Mouse (Mus musculus) adrenal gland (tissue): ENCODE measurements at regions not wholly inside any gene's neighbourhood (a gene's known extent, or its start where the extent isn't known, plus 50 kb on each side); places are given as distances from the start of the nearest gene placed in this dataset.

ENCODE experiments used
- intact Hi-C: fragments of 180-260 bp; cut with DNase I; formaldehyde crosslinking; loops from one replicate; pipeline ENCODE4 v1.15.1; 2025

DNA sequence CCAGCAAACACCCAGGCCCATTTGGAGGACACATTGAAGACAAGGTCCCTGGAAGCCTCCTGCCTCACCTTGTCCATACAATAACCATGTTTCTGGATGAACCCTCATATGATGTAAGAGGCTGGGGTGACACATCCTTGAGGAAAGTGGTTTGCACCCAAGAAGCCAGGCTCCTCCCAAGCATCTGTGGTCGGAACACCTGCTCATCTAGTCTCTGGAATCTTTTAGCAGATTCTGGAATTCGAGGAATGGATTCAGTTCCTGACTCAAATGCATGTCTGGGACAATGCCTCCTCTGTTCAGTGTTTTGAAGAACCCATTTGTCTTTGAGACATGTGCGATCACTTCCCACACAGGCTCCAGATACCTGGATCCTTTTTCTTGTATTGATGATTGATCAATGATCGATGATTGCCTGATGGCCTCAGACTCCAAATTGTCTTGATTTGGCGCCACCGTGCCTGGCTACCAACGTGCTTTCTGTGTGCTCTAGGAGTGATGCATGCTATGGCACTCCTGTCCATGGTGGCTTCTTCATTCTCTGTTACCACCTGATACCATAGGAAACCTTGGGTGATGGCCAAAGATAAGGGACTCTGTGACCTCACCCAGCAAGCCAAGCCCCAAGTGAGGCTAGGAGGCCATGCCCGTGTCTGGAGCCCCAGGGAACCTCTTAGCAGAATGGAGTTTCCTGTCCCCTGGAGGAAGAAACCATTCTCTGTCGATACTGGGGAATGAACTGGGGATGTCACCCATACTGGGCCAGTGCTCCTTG lies 126.7 kb downstream of the Mn1 start:
- intact Hi-C loops, result no loop called here

DNA sequence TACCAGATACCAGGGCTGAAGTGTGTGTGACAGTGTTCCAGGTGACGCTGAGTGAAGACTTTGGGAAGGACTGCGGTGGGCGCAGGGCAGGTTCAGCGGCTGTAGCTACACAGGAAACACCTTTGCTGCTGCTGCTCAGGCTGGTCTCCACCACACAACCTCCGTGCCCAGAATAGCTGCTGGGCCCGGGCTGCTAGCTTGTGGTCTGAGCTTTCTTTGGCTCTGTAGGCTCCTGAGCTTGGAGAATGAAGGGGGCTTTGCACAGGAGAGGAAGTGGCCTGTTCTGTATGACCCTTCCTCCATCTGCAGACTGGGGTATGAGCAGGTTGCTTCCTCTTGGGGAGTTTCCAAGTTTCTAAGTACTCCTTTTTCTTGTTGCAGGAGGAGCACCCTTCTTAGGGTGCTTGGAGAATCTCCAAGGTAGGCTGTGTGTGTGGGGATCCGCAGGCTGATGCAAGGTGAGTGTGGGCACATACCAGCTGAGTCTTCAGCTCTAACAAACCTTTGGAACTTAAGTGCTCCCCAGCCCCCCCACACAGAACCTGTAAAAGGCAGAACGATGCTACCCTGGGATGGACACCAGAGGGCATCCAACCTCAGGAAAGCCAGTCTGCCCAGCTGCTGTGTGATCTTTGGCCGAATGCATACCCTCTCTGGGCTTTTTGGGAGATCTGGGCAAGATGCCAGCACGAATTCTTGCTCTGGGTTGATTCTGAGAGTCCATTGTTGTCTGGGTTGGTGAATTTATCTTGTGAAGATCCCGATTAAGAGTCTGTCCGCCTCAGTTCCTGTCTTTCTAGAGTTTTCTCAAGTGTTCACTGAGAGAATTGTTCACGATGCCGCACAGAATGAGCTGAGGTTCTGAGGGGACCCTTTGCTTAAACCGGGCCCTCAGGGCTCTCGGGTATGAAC lies 136.6 kb downstream of the Mn1 start:
- intact Hi-C loops, result no loop called here

DNA sequence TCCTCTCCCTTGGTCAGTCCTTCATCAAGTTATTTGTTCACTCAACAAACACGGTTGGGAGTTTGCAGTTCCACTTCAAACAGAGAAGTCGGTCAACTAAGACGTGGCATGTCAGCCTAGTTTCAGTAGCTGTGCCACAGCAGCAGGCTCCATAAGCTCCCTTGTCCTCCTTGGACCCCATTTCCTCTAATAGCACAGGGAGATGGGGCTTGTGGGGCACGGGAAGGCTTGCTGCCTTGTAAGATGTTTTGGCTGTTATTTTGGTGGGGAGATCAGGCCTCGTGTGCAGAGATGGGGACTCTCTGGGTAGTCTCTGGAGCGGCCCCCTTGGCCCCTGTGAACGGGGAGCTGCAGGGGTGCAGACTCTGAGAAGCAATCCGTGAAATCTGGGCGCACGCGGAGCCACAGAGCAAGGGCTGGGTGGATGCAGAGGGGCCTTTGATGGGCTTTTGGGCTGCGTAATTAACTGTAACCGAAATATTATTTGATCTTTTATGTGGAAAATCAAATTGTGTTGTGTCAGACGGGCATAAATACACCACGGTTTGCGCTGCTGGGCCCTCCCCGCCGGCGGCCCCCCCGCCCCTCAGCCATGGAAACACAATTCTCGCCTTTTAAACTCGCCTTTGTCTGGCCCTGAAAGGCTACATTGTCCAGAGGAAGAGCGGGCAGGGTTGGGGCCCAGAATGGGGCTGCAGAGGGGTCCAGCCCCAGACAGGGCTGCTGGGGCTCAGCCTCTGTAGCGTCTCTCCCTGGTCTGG lies 137.6 kb downstream of the Mn1 start:
- intact Hi-C loops, result no loop called here

DNA sequence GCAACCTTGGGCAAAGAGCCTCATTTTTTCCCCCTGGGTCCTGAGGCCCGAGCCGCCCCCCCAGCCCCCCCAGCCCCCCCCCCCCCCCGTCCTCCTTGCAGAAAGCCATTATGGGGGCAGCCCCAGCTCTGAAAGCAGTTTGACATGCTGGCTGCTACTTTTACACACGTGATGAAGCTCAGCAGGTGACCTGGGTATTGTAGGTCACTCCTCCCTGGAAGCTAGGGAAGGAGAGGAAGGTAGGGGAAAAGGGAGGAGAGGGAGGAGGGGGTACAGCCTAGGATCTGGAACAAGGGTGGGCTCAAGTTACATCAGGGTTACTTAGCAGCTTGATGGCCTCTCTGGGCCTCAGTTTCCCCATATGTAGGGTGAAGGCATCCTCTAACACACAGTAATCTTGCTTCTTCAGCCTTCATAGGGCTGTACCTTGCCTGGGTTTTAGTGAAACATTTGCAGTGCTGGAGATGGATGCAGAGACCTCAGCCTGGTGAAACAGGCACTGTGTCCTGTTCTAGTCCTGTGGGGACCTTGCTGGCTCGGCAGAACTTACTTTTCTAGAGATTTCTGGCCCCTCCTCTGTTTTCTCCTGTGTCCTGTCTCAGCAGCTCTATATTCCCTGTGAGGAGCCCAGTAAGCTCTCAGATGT lies 138.3 kb downstream of the Mn1 start:
- intact Hi-C loops, result no loop called here

DNA sequence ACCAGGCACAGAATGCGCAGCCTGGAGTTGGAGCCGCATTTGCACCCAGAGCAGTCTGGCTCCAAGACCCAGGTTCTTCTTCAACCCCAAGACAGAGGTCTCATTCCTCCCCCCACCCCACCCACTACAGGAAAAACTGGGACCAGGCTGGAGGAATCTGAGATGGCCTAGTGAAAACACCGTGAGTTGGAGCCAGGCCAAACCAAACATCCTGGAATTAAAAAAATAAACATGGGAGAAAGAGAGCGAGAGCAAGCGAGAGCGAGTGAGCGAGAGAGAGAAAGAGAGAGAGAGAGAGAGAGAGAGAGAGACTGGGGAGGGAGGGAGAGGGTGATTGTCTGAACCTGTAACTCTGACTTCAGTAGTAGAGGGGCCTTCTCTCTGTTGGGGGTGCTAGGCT lies 138.8 kb downstream of the Mn1 start:
- intact Hi-C loops, result no loop called here

DNA sequence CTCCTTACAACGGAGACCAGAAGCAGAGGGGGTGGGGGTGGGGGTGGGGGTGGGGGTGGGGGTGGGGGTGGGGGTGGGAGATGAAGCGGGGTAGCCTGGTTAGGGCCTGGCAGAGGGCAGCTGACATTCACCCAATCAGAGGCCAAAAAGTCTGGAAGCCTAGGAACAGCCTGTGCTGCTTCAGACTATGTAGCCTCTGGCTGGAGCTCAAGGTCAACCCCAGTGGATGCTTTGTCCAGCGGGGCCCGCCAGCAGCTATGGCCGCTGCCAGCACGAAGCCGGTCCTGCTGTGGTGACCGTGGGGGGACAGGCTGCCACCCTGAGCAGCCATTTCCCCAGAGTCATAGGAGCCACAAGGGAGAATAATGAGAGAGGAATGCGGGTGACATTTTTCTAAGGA lies 143.3 kb downstream of the Mn1 start:
- intact Hi-C loops, result no loop called here

DNA sequence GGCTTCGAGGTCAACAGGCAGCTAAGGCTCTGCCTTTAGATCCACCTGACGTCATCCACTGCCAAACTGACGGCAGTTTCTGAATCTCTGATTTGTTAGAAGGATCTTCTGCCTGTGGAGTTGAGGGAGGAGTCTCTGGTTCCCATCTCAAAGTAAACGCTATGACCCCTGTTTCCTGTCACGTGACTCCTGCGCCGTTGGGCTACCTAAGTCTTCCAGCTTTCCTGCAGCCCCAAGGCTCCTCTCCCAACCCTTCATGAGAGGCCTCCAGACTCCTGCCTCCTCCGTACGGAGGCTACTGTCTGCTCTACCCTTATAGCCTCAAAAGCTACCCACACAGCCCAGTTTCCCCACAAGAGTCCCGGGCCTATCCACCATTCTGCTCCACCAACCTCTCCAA lies 144.1 kb downstream of the Mn1 start:
- intact Hi-C loops, result no loop called here

DNA sequence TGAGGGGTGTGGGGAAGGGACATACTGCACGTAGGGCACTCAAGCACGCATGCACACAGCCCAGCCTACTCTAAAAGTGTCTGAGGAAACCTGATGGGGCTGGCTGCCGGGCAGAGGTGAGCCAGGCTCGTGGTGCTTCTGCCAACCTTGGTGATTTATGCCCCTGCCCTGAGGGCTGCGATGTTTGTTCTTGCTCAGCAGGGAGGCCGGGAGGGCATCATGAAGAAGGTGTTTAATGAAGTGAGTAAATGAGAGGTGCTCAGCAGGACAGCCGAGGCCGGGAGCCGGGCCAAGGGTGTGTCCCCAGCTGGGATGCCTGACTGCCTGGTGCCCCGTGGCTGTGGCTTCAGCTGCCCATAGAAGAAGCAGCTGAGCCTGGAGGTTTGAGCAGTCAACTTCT lies 153.7 kb downstream of the Mn1 start:
- intact Hi-C loops, result loop anchor here (10.0 kb wide), 1 partner anchor 156 kb away; the partner anchor contains the start of gene Mn1

DNA sequence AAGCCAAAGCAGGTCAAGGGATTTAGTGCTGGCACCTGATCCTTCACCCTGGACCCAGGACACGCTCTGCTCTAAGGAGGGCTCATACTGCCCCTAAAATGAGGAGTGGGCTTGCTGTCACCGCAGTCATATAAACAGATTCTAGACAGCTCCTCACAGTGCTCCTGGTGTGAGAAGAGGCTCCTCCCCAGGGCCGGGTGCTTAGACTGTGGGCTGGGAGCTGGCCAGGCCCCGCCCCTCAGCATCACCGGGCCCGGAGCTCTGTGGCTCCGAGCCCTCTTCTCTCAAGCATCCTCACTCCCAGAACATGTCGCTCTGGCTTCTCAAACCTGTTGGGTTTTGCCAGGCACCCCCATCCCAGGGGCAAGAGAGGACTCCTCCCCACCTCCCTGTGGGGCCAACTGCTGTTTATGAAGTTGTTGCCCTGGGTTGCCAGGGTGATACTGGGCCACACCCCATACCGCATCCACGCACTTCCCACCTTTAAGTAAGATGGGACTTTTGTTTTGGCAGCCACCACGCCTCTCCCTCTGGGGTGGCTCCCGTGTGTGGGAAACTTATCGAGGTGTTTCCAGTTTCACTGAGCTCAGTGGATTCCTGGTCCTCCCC lies 156.2 kb downstream of the Mn1 start:
- intact Hi-C loops, result loop anchor here (10.0 kb wide), 1 partner anchor 159 kb away; the partner anchor contains the start of gene Mn1

DNA sequence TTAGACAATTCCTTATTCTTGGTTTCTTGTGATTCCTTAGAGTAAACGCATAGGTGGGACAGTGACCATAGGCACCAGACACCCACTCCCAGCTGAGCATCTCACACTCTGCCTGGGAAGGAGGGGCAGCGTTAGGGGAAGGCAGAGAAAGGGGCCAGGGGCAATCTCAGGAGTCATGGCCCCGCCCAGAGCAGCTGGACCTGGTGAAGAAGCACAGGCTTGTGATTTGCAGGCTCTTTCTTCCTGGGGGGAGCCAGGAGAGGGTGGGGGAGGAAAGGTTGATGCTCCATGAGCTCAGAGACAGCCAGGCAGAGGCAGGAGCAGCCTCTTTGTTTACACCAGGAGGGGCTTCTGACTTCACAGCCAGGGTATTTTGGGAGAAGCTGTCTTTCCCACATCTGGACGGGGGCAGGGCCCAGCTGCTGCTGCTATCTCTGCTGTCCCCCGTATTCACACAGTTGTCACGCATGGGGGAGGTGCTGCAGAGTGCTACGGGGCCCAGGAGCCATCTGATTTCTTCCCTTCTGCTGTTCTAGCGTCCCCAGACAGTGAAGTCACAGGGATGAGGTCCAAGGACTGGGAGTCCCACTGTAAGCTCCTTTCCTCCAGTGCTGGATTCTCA lies 157.2 kb downstream of the Mn1 start:
- intact Hi-C loops, result loop anchor here (10.0 kb wide), 1 partner anchor 160 kb away; the partner anchor contains the start of gene Mn1

DNA sequence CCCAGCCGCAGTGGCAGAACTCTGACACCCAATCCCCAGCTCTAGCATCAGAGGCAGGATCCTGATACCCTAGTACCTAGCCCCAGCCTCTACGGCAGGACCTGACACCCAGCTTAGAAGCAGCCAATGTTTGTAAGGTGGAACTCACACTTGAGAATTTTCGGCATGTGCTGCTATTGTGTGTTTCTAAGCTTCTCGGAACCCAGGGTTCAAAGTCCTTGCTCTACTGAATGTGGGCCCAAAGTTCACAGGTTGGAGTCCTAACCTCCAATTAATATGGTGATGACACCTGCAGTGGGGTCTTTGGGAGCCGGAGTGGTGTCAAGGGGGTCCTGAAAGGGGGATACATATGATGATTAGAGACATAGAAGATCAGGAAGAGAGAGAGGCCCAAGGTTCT lies 158.2 kb downstream of the Mn1 start:
- intact Hi-C loops, result loop anchor here (10.0 kb wide), 1 partner anchor 161 kb away; the partner anchor contains the start of gene Mn1

DNA sequence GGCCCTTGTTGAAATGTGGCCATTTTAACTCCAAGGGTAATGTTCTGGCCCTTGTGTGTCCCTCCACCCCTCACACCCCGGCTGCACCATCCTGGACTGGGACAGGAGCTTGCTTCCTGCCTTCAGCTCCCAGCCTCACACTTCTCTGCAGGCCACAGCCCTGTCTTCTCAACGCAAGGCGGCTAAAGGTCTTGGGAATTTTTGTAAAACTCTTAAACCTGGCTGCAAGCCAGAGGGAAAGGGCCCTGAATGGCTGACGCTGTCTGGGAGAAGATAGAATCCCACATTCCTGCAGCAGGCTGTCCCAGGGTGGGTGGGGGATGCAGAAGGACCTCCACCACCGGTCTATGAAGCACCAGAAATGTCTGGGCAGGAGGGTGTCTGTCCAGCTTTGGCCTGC lies 156.3 kb upstream of the Gm26897 start:
- intact Hi-C loops, result loop anchor here (10.0 kb wide), 1 partner anchor 163 kb away; the partner anchor contains the start of gene Mn1

DNA sequence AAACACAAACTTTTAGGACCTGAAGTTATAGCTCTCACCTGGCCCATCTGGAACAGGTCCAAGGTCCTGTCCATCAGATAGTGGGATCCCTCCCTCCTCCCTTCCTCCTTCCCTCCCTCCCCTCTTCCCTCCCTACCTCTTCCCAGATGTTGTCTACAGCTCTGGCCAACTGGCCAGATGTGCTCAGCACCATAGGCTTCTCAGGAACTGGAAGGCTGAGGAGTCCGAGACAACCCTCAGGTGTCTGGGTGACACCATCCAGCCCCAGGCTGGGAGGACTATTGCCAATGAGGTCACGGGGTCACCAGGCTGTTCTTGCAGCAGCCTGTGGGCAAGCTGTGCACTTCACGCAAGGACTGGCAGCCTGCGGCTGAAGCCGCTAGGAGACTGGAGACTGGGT lies 155.6 kb upstream of the Gm26897 start:
- intact Hi-C loops, result loop anchor here (10.0 kb wide), 1 partner anchor 163 kb away; the partner anchor contains the start of gene Mn1

DNA sequence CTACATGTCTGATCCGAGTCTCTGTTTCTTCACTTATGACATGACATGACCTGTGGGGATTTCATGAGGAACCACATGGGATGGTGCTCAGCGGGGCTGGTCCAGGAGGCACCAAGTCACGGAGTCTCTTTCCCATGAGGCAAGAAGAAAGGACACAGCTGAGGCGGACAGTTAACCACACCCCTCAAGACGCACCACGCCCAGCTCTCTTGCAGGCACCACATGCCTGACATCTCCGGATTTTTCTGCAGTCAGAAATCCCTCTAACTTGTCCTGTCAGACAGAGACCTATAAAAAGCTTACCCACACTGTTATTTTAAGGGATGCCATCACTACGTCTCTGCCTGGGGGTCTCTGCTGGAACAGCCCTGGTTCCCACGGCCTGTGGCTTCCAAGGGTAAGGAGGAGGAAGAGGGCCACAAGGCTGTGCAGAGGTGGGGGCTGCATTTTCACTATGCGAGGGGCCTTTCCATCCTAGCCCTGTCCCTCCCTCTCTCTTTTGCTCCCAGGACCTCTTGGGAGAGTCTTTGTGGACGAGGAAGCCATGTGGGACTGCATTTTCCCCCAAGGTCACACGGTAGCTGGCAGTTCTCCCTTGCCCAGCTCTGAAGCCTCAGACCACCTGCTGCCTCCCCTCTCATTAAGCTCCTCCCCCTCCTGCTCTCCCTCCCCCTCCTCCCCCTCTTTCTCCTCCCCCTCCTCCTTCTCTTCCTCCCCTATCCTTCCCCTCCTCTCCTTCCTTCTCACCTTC lies 154.6 kb upstream of the Gm26897 start:
- intact Hi-C loops, result loop anchor here (10.0 kb wide), 1 partner anchor 164 kb away; the partner anchor contains the start of gene Mn1

DNA sequence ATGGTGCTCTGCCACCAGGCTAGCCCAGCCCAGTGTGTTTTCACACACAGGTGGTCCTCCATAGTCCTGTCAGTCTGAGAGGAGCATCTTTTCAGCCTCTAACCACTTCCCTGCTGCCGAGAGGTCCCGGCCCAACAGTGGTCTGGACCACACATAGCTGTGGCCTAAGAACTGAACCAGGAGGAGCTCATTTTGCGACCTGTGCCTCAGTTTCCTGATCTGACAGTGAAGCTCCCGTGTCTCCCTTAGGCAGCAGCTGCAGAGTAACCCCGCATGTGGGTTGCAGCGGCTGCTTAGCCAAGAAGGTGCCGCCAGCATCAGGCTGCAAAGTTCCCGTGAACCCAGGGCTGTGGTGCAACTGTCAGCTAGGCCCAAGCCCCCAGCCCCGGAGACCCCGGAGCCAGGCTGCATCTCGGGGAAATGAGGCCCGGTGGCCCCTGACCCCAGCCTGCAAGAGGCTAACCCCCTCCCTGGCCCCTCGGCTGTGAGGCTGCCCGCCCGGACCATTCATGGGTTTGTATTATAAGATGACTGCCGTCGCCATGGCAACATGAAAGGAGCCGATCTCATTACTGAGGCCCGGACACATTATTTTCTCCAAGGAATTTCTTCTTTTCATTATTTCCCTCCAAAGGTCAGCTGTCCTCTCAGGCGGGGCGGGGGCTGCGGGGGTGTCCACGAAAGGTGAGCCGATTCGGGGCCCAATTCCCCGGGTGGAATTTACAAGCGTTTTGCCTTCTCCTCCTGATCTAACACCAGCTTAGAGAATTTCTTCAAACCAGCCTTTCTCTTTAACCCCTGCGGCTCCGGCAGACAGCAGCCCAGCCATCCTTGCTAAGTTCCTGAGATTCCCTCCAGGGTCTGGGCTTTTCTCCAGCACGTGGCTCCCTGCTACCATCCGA lies 152.6 kb upstream of the Gm26897 start:
- intact Hi-C loops, result no loop called here

DNA sequence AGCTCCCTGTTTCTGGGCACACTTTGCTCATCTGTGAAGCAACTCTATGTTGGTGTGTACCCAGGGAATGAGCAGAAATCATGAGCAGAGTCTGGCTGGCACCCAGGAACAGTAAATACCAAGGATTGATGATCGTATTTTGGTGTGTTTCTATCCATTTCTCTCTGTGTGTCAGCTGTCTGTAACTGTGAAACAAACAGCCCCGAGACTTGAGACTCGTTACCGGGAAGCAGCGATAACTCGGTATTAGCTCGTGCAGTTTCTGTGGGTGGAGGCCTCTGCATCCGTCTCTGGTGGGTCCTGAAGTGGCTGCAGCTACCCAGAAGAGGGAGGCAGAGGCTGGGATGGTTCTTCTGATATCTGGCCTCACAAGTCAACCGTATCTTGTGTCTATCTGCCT lies 151.7 kb upstream of the Gm26897 start:
- intact Hi-C loops, result no loop called here

DNA sequence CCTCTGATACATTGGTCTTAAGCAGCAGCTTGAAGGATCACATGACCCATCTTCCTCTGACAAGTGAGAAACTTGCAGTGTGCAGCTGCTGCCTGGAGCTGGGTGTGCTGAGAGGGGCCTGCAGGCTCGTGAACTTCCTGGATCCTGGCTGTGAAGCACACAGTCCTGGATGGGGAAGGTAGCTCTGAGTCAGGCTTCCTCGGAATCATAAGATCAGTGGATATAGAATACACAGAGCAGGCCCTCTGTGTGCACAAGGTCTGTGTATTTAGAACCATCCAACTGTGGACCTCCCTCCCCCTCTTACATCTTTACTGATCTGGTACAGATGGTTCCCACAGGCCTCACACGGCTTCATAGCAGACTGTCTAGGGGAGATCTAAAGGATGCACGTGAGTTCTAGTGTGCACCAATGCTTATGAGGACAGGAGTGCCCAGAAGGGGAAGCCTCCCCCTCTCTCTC lies 143.1 kb upstream of the Gm26897 start:
- intact Hi-C loops, result no loop called here

DNA sequence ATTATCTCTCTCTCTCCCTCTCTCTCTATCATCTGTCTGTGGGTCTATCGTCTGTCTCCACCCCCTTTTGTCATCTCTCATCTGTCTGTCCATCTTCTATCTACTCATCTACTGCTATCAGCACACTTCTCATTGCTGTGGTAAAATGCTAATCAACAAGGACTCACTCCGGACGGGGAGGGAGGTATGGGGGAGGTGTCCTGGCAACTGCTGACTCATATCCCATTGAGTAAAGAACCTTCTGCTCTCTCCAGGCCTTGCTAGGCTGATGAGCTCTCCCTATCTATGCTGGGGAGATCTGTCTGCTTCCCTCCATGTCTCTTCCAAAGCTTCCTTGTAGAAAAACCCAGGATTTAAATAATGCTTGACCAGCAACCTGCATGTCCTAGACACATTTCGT lies 140.9 kb upstream of the Gm26897 start:
- intact Hi-C loops, result no loop called here
